Mouse (Mus musculus): Measurements from ENCODE around the gene Ffar4. TPM values are rescaled to one million over a fixed set of nuclear protein-coding genes. Genes with fewer than 3 reads are reported as not detected.

Ffar4 gene
- polyA plus RNA-seq, 1 experiment from 2014 or later = not detected

- H3K36me3 ChIP-seq (replicated peaks; ENCODE audit: control insufficient read depth, insufficient read depth, low read depth, low read length) = no peaks in the 10 kb centered on the region
- no peak overlapping the region for H3K4me3 ChIP-seq (ENCODE audit: low read depth, low read length)
- no peak overlapping the region for H3K9ac ChIP-seq (replicated peaks; ENCODE audit: low read length)
- DNase-seq (ENCODE audit: low spot score) = no peak
- no peak overlapping the region for H3K27ac ChIP-seq (replicated peaks; ENCODE audit: low read depth, low read length)
- no peaks in the 10 kb centered on the region for H3K9me3 ChIP-seq (replicated peaks; ENCODE audit: control insufficient read depth, low read length)
- no peak for ATAC-seq (replicated peaks; ENCODE audit: insufficient number of reproducible peaks, low FRiP score, low TSS enrichment, low read depth)
- no peak overlapping the region for H3K4me2 ChIP-seq (ENCODE audit: low read depth, low read length)
- H3K4me1 ChIP-seq (ENCODE audit: control insufficient read depth, insufficient read depth, low read length) = no peaks in the 10 kb centered on the region
- 70% methylated on average over 5 of the region's 5 CpGs for WGBS
- H3K27me3 ChIP-seq (ENCODE audit: control insufficient read depth, insufficient read depth, low read length) = no peaks in the 10 kb centered on the region
These were observed 13.8 kb upstream of the Ffar4 start for GRCm38 (mm10) chr19:38082931-38083525.

DNA sequence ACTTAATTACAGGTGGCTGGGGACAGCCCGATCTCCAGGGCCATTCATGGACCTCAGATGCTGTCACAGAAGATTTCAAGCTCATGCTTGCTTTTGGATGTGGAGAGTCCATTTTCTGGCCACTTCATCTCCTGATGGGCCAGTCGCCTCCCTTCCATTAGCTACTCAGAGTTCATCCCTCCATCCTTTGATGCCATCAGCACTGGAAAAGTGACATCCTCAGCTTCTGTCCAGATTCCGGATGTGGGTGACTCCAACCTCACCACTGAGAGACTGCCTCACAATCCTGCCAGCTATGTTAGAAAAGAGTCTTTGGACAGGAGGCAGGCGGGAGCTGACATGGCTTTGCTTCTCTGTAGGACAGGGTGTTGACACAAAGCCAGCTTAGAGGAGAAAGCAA, 11.0 kb upstream of the Ffar4 start:
- ATAC-seq (replicated peaks; ENCODE audit: insufficient number of reproducible peaks, low FRiP score, low TSS enrichment, low read depth) (no peak), DNase-seq (ENCODE audit: low spot score) (no peak)
- no peak overlapping the region for H3K27ac ChIP-seq (replicated peaks; ENCODE audit: low read depth, low read length)
- no peak overlapping the region for H3K4me2 ChIP-seq (ENCODE audit: low read depth, low read length)
- H3K4me1 ChIP-seq (ENCODE audit: control insufficient read depth, insufficient read depth, low read length) = no peaks in the 10 kb centered on the region
- no peaks in the 10 kb centered on the region for H3K9me3 ChIP-seq (replicated peaks; ENCODE audit: control insufficient read depth, low read length)
- no peak overlapping the region for H3K9ac ChIP-seq (replicated peaks; ENCODE audit: low read length)
- H3K27me3 ChIP-seq (ENCODE audit: control insufficient read depth, insufficient read depth, low read length) = no peaks in the 10 kb centered on the region
- WGBS = 86% methylated on average over 4 of the region's 4 CpGs
- H3K4me3 ChIP-seq (ENCODE audit: low read depth, low read length) = no peak overlapping the region
- no peaks in the 10 kb centered on the region for H3K36me3 ChIP-seq (replicated peaks; ENCODE audit: control insufficient read depth, insufficient read depth, low read depth, low read length)

- no peak overlapping the region for H3K4me2 ChIP-seq (ENCODE audit: low read depth, low read length)
- no peak overlapping the region for H3K27ac ChIP-seq (replicated peaks; ENCODE audit: low read depth, low read length)
- WGBS = 63% methylated on average over 11 of the region's 11 CpGs
- DNase-seq (ENCODE audit: low spot score) = peak; percentile 31
- H3K36me3 ChIP-seq (replicated peaks; ENCODE audit: control insufficient read depth, insufficient read depth, low read depth, low read length) = no peaks in the 10 kb centered on the region
- no peaks in the 10 kb centered on the region for H3K27me3 ChIP-seq (ENCODE audit: control insufficient read depth, insufficient read depth, low read length)
- no peaks in the 10 kb centered on the region for H3K9me3 ChIP-seq (replicated peaks; ENCODE audit: control insufficient read depth, low read length)
- H3K9ac ChIP-seq (replicated peaks; ENCODE audit: low read length) = no peak overlapping the region
- no peak; the same call in 1 of the 2 replicates for ATAC-seq (replicated peaks; ENCODE audit: insufficient number of reproducible peaks, low FRiP score, low TSS enrichment, low read depth)
- H3K4me3 ChIP-seq (ENCODE audit: low read depth, low read length) = no peak overlapping the region
- H3K4me1 ChIP-seq (ENCODE audit: control insufficient read depth, insufficient read depth, low read length) = no peaks in the 10 kb centered on the region
These were observed 9.8 kb upstream of the Ffar4 start for GRCm38 (mm10) chr19:38086948-38087551.

DNA sequence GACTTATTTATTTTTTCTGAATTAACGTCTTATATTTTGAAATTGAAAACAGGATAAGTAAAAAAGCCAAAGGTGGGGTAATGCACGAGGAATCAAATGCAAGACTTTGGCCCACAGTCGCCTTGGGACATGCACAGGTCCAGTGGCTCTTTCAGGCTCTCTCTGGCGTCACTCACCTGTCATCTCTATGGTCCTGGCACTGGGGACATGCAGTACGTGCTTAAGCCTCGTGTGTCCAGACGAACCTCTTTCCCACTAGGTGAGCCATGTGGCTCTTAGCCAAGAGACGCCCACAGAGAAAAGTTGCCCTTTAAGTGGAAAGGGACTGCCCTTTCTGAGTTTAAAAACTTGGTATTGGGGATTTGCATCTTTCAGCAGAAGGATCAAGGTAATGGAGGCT, 7.5 kb upstream of the Ffar4 start:
- ATAC-seq (replicated peaks; ENCODE audit: insufficient number of reproducible peaks, low FRiP score, low TSS enrichment, low read depth) = no peak
- H3K4me2 ChIP-seq (ENCODE audit: low read depth, low read length) = no peak overlapping the region
- H3K36me3 ChIP-seq (replicated peaks; ENCODE audit: control insufficient read depth, insufficient read depth, low read depth, low read length) = no peaks in the 10 kb centered on the region
- 79% methylated on average over 8 of the region's 8 CpGs for WGBS
- no peak overlapping the region for H3K4me3 ChIP-seq (ENCODE audit: low read depth, low read length)
- H3K9ac ChIP-seq (replicated peaks; ENCODE audit: low read length) = no peak overlapping the region
- H3K27me3 ChIP-seq (ENCODE audit: control insufficient read depth, insufficient read depth, low read length) = no peaks in the 10 kb centered on the region
- no peaks in the 10 kb centered on the region for H3K4me1 ChIP-seq (ENCODE audit: control insufficient read depth, insufficient read depth, low read length)
- no peak for DNase-seq (ENCODE audit: low spot score)
- H3K9me3 ChIP-seq (replicated peaks; ENCODE audit: control insufficient read depth, low read length) = no peaks in the 10 kb centered on the region
- no peak overlapping the region for H3K27ac ChIP-seq (replicated peaks; ENCODE audit: low read depth, low read length)

DNA sequence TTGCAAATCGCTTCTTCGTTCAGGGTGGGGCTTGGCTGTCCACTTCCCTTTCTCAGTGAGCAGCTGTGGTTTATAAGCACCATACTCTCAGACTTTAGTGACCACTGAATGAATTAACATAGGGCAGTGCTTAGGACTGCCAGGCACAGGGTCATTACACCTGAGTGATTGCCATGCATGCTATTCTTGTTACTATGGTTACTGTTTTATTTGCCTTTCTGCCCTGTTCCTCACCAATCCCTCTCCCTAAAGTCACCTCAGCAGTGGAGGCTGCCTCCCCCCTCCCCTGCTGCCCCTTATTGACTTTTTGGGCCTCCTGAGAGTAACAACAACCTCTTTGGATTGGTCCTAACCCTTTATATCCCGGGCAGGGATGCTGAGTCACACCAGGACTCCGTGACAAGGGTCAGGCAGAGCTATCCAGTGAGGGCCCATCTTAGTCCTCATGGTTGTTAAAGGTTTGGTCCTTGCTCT, 5.3 kb upstream of the Ffar4 start:
- DNase-seq (ENCODE audit: low spot score) (no peak), ATAC-seq (replicated peaks; ENCODE audit: insufficient number of reproducible peaks, low FRiP score, low TSS enrichment, low read depth) (no peak)
- no peaks in the 10 kb centered on the region for H3K4me1 ChIP-seq (ENCODE audit: control insufficient read depth, insufficient read depth, low read length)
- no peak overlapping the region for H3K4me2 ChIP-seq (ENCODE audit: low read depth, low read length)
- H3K9ac ChIP-seq (replicated peaks; ENCODE audit: low read length) = no peak overlapping the region
- no peak overlapping the region for H3K27ac ChIP-seq (replicated peaks; ENCODE audit: low read depth, low read length)
- H3K9me3 ChIP-seq (replicated peaks; ENCODE audit: control insufficient read depth, low read length) = no peaks in the 10 kb centered on the region
- H3K27me3 ChIP-seq (ENCODE audit: control insufficient read depth, insufficient read depth, low read length) = peaks cover 9% of the 10 kb centered on the region
- 52% methylated on average over 4 of the region's 4 CpGs for WGBS
- H3K36me3 ChIP-seq (replicated peaks; ENCODE audit: control insufficient read depth, insufficient read depth, low read depth, low read length) = no peaks in the 10 kb centered on the region
- H3K4me3 ChIP-seq (ENCODE audit: low read depth, low read length) = no peak overlapping the region

DNA sequence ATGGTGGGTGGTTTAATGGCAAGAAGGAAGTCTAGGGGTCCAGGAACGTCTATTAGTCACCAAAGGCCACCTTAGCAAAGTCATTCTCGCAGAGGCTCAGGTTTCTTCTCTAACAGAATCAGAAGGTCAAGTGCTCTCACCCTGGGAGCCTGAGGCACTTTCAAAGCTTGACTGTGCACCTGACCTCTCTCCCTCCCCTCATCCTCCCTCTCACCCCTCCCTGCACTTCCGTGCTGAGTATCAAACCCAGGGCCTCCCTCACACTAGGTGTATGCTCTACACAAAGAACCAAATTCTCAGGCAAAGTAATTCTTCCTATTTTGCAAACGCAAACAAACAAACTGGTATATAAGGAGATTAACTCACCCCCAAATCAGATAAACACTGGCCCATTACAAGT, 640 bp upstream of the Ffar4 start:
- Histone ChIP-seq H3K4me3 (ENCODE audit: low read depth, low read length) (no peak overlapping the region), H3K9me3 (replicated peaks; ENCODE audit: control insufficient read depth, low read length) (no peaks in the 10 kb centered on the region), H3K4me2 (ENCODE audit: low read depth, low read length) (no peak overlapping the region), H3K4me1 (ENCODE audit: control insufficient read depth, insufficient read depth, low read length) (no peaks in the 10 kb centered on the region; the same call in 1 of the 2 replicates), H3K9ac (replicated peaks; ENCODE audit: low read length) (no peak overlapping the region), H3K27ac (replicated peaks; ENCODE audit: low read depth, low read length) (no peak overlapping the region), H3K27me3 (ENCODE audit: control insufficient read depth, insufficient read depth, low read length) (peaks cover 32% of the 10 kb centered on the region), H3K36me3 (replicated peaks; ENCODE audit: control insufficient read depth, insufficient read depth, low read depth, low read length) (no peaks in the 10 kb centered on the region)
- ATAC-seq (replicated peaks; ENCODE audit: insufficient number of reproducible peaks, low FRiP score, low TSS enrichment, low read depth) (no peak), DNase-seq (ENCODE audit: low spot score) (peak; percentile 2)
- 5% methylated on average over 4 of the region's 4 CpGs for WGBS

GRCm38 (mm10) chr19:38107871-38108270, 11.0 kb downstream of the Ffar4 start:
- Histone ChIP-seq H3K9ac (replicated peaks; ENCODE audit: low read length) (no peak overlapping the region), H3K9me3 (replicated peaks; ENCODE audit: control insufficient read depth, low read length) (no peaks in the 10 kb centered on the region), H3K4me3 (ENCODE audit: low read depth, low read length) (no peak overlapping the region), H3K4me2 (ENCODE audit: low read depth, low read length) (no peak overlapping the region), H3K36me3 (replicated peaks; ENCODE audit: control insufficient read depth, insufficient read depth, low read depth, low read length) (no peaks in the 10 kb centered on the region), H3K27me3 (ENCODE audit: control insufficient read depth, insufficient read depth, low read length) (no peaks in the 10 kb centered on the region), H3K27ac (replicated peaks; ENCODE audit: low read depth, low read length) (no peak overlapping the region), H3K4me1 (ENCODE audit: control insufficient read depth, insufficient read depth, low read length) (no peaks in the 10 kb centered on the region)
- DNase-seq (ENCODE audit: low spot score) (no peak), ATAC-seq (replicated peaks; ENCODE audit: insufficient number of reproducible peaks, low FRiP score, low TSS enrichment, low read depth) (no peak)
- WGBS = 96% methylated on average over 4 of the region's 4 CpGs

DNA sequence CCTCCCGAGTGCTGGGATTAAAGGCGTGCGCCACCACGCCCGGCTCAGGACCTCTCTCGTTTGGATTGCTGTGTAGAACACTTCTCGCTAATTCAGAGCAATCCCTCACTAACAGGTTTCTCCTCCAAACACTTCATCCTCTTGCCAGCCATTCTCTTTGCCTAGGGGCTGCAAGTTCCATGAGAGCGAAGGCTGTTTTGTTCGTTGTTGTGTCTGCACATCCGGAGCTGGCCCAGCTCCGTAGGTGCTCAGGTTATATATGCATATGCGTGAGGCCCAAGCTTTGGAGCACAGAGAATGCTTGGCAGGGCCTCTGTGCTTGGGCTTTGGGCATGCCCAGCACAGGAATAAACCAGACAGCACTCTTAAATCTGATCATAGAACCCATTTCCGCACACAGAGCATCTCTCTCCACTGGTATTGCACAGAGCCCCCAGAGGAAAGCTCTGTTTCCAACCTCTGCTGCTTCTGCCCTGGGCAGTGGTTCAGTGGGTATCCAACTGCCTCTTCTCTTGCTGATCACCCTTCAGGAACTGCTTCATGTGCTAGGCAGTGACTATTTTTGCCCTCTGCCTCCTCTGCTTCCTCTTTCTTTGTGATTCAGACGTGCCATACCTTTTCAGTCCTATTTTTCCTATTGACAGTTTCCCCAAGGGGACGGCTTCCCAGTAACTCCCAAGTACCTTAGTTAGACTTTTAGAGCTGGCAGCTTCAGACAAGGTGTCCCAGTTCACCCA, 12.8 kb downstream of the Ffar4 start:
- ATAC-seq (replicated peaks; ENCODE audit: insufficient number of reproducible peaks, low FRiP score, low TSS enrichment, low read depth) = no peak
- no peaks in the 10 kb centered on the region for H3K4me1 ChIP-seq (ENCODE audit: control insufficient read depth, insufficient read depth, low read length)
- H3K4me3 ChIP-seq (ENCODE audit: low read depth, low read length) = no peak overlapping the region
- no peaks in the 10 kb centered on the region for H3K36me3 ChIP-seq (replicated peaks; ENCODE audit: control insufficient read depth, insufficient read depth, low read depth, low read length)
- WGBS = 93% methylated on average over 15 of the region's 15 CpGs
- no peak for DNase-seq (ENCODE audit: low spot score)
- H3K27ac ChIP-seq (replicated peaks; ENCODE audit: low read depth, low read length) = no peak overlapping the region
- no peaks in the 10 kb centered on the region for H3K9me3 ChIP-seq (replicated peaks; ENCODE audit: control insufficient read depth, low read length)
- H3K27me3 ChIP-seq (ENCODE audit: control insufficient read depth, insufficient read depth, low read length) = no peaks in the 10 kb centered on the region
- H3K9ac ChIP-seq (replicated peaks; ENCODE audit: low read length) = no peak overlapping the region
- no peak overlapping the region for H3K4me2 ChIP-seq (ENCODE audit: low read depth, low read length)

Data from embryonic facial prominence, embryonic 11.5 days (tissue).